ENCODE assay signal across 8 mouse cellular contexts in genomic region chr6:86196034-86196433, GRCm38 (mm10). TPM values are rescaled to one million over a fixed set of nuclear protein-coding genes. Genes with fewer than 3 reads are reported as not detected.
DNase-seq lines count a peak whose midpoint lies in the region; ATAC-seq and TF ChIP-seq lines count a peak whose summit lies in the region.

No protein-coding gene starts in this region.

- DNase-seq in adrenal gland, postnatal 10 days, result peak; percentile 34
- DNase-seq in adrenal gland, adult 18-20 months (ENCODE audit: low spot score in 2 of 2), result no peak
- DNase-seq in lung, adult 2 months, result peak; percentile 34
- no peak for DNase-seq in lung, adult 18-20 months
- no peak for DNase-seq in c-Kit-positive CD71-positive TER-119-positive erythroid progenitor cells, embryonic 14.5 days (ENCODE audit: low spot score)
- no peak for DNase-seq in thymus, adult 2 months

- TF ChIP-seq CTCF in lung, adult 2 months (IDR thresholded peaks at IDR 0.05; ENCODE audit: insufficient read depth, low read length), result no peak
- no peak for TF ChIP-seq CTCF in thymus, adult 2 months (IDR thresholded peaks at IDR 0.05; ENCODE audit: borderline replicate concordance, control insufficient read depth, extremely low read depth, insufficient read depth, low read length, poor library complexity)

- H3K4me1 ChIP-seq in lung, adult 2 months (ENCODE audit: control insufficient read depth, insufficient read depth, low read length), result no peaks in the 10 kb centered on the region
- H3K4me1 ChIP-seq in intestine, embryonic 15.5 days (replicated peaks), result 0 out of 2 replicates have a peak, but pooled peaks cover 7% of the 10 kb centered on the region
- H3K4me1 ChIP-seq in neural tube, embryonic 14.5 days (ENCODE audit: control insufficient read depth, insufficient read depth, low read length), result peaks cover 4% of the 10 kb centered on the region; the same call in 1 of the 2 replicates
- H3K4me1 ChIP-seq in thymus, adult 2 months (replicated peaks; ENCODE audit: control insufficient read depth, insufficient read depth, low read length), result peaks cover 7% of the 10 kb centered on the region; the same call in 1 of the 2 replicates

- H3K4me2 ChIP-seq in intestine, embryonic 15.5 days (replicated peaks), result peak overlapping the region; percentile 94
- H3K4me2 ChIP-seq in neural tube, embryonic 14.5 days (ENCODE audit: low read depth, low read length), result peak overlapping the region; percentile 95

- H3K4me3 ChIP-seq in lung, adult 2 months (replicated peaks; ENCODE audit: extremely low read depth, low read depth, low read length), result peak overlapping the region; percentile 44
- H3K4me3 ChIP-seq in intestine, embryonic 15.5 days (replicated peaks), result peak overlapping the region; percentile 65
- H3K4me3 ChIP-seq in neural tube, embryonic 14.5 days (ENCODE audit: low read depth, low read length), result peak overlapping the region; percentile 72
- H3K4me3 ChIP-seq in thymus, adult 2 months (ENCODE audit: control insufficient read depth, insufficient read depth, low read length), result no peak overlapping the region

- no peaks in the 10 kb centered on the region for H3K36me3 ChIP-seq in intestine, embryonic 15.5 days
- no peaks in the 10 kb centered on the region for H3K36me3 ChIP-seq in neural tube, embryonic 14.5 days (ENCODE audit: control insufficient read depth, insufficient read depth, low read length)
- H3K36me3 ChIP-seq in thymus, adult 2 months (ENCODE audit: control insufficient read depth, insufficient read depth, low read length), result no peaks in the 10 kb centered on the region

- no peak overlapping the region for H3K9ac ChIP-seq in intestine, embryonic 15.5 days
- H3K9ac ChIP-seq in neural tube, embryonic 14.5 days (replicated peaks; ENCODE audit: low read depth, low read length), result peak overlapping the region; percentile 51

- H3K9me3 ChIP-seq in intestine, embryonic 15.5 days, result no peaks in the 10 kb centered on the region
- H3K9me3 ChIP-seq in neural tube, embryonic 14.5 days (ENCODE audit: control insufficient read depth, low read length), result no peaks in the 10 kb centered on the region

- no peak for ATAC-seq in intestine, embryonic 15.5 days
- no peak for ATAC-seq in neural tube, embryonic 14.5 days (ENCODE audit: low read depth)

- TF ChIP-seq POLR2A in lung, adult 2 months (IDR thresholded peaks at IDR 0.05; ENCODE audit: borderline replicate concordance, extremely low read depth, low read depth, low read length), result no peak
- no peak for TF ChIP-seq POLR2A in thymus, adult 2 months (IDR thresholded peaks at IDR 0.05; ENCODE audit: control insufficient read depth, extremely low read depth, insufficient read depth, low read length, poor library complexity)

- H3K27ac ChIP-seq in intestine, embryonic 15.5 days, result no peak overlapping the region
- H3K27ac ChIP-seq in neural tube, embryonic 14.5 days (ENCODE audit: low read depth, low read length), result no peak overlapping the region
- no peak overlapping the region for H3K27ac ChIP-seq in thymus, adult 2 months (ENCODE audit: control insufficient read depth, insufficient read depth, low read length)

- WGBS in lung, adult 2 months, result 7% methylated on average over 14 of the region's 14 CpGs
- 6% methylated on average over 14 of the region's 14 CpGs for WGBS in intestine, embryonic 15.5 days
- WGBS in neural tube, embryonic 14.5 days, result 3% methylated on average over 14 of the region's 14 CpGs
- WGBS in thymus, adult 2 months, result 9% methylated on average over 14 of the region's 14 CpGs

- peaks cover 14% of the 10 kb centered on the region for H3K27me3 ChIP-seq in intestine, embryonic 15.5 days (replicated peaks)
- H3K27me3 ChIP-seq in neural tube, embryonic 14.5 days (ENCODE audit: control insufficient read depth, insufficient read depth, low read length), result peaks cover 8% of the 10 kb centered on the region; the same call in 1 of the 2 replicates
- H3K27me3 ChIP-seq in thymus, adult 2 months (ENCODE audit: control insufficient read depth, insufficient read depth, low read length), result peaks cover 12% of the 10 kb centered on the region

RNA-seq across cellular contexts. Expression of gene Tgfa, which starts 1.0 kb away (rescaled TPM):
- 1 to 10 TPM; 8.1 to 9.0 TPM for total RNA-seq in adrenal gland, postnatal 10 days (2021)
- 10 to 100 TPM in 1 of 2 experiments, 1 to 10 TPM in 1; 5.1 to 14.0 TPM for total RNA-seq in adrenal gland, adult 18-20 months (2021)
- 8.2 and 11.2 TPM in 2 replicates for polyA plus RNA-seq in lung, adult 2 months (2012; rRNA removed)
- 6.3 and 6.5 TPM in 2 replicates for polyA plus RNA-seq in intestine, embryonic 15.5 days (2015; fragmentation: Nextera tagmentation; extraction: Ambion mirVana)
- polyA plus RNA-seq in neural tube, embryonic 14.5 days (2014; fragmentation: Nextera tagmentation; extraction: Ambion mirVana), result 20.9 and 24.3 TPM in 2 replicates
- 0.84 and 2.1 TPM in 2 replicates for polyA plus RNA-seq in thymus, adult 2 months (2012; rRNA removed)

Comparison
In these comparisons a context has a peak if more than half of its experiments do, and no peak if none do; other contexts are left out.
1. DNase-seq: peak in adrenal gland, postnatal 10 days (single experiment) and lung, adult 2 months (single experiment); none in adrenal gland, adult 18-20 months (0 of 2), lung, adult 18-20 months (0 of 2), c-Kit-positive CD71-positive TER-119-positive erythroid progenitor cells, embryonic 14.5 days (single experiment) and thymus, adult 2 months (single experiment).